Mouse (Mus musculus) olfactory bulb, adult 2 months (tissue): Measurements from ENCODE around the gene Pbxip1. TPM values are rescaled to one million over a fixed set of nuclear protein-coding genes. Genes with fewer than 3 reads are reported as not detected.

Experiments used
- H3K27ac ChIP-seq: fragments of 200-500 bp; 2 replicates; pipeline ENCODE4 v1.5.1; 2012; ENCODE audit warnings: low read depth, low read length; ENCODE audit not compliant: insufficient read depth
- H3K4me1 ChIP-seq: fragments of 200-500 bp; 2 replicates; pipeline ENCODE4 v1.6.1; 2012; ENCODE audit warnings: low read length; ENCODE audit not compliant: control insufficient read depth, insufficient read depth
- H3K4me3 ChIP-seq: fragments of 200-500 bp; 2 replicates; pipeline ENCODE4 v1.5.1; 2012; ENCODE audit warnings: mild to moderate bottlenecking, low read depth, low read length, moderate library complexity; ENCODE audit not compliant: insufficient read depth
- CTCF ChIP-seq: fragments of 200-500 bp; IDR thresholded peaks from 2 replicates; pipeline ENCODE4 v1.5.1; 2012; ENCODE audit warnings: low read depth, mild to moderate bottlenecking, low read length, moderate library complexity; ENCODE audit not compliant: insufficient read depth
- POLR2A ChIP-seq: fragments of 200-500 bp; IDR thresholded peaks from 2 replicates; pipeline ENCODE4 v1.6.1; 2012; ENCODE audit warnings: mild to moderate bottlenecking, low read depth, low read length, moderate library complexity; ENCODE audit not compliant: insufficient read depth
- WGBS: fragments of 180-500 bp; shearing (Covaris S2); methylation state at CpG from one replicate; pipeline ENCODE4 v1.1.7; 2018; 5-methylcytosine and 5-hydroxymethylcytosine counted together
- polyA plus RNA-seq: library from polyadenylated mRNA; stranded (reverse); fragments of >200 nt; gene quantifications from 2 replicates; pipeline ENCODE4 v1.2.4, GENCODE M21; 2012; ENCODE audit warnings: low replicate concordance; ENCODE audit not compliant: missing spikeins, insufficient read depth, insufficient read length

Gene Pbxip1
- polyA plus RNA-seq, 1 experiment: not detected

- Histone ChIP-seq H3K4me3 (no peak overlapping the region), H3K4me1 (peaks cover 13% of the 10 kb centered on the region; the same call in 1 of the 2 replicates), H3K27ac (no peak overlapping the region)
- 65% methylated on average over 20 of the region's 20 CpGs for WGBS
- no peak for TF ChIP-seq CTCF
- TF ChIP-seq POLR2A: no peak
Measured at GRCm38 (mm10) chr3:89486916-89487702, 50.6 kb downstream of the Pbxip1 start.

DNA sequence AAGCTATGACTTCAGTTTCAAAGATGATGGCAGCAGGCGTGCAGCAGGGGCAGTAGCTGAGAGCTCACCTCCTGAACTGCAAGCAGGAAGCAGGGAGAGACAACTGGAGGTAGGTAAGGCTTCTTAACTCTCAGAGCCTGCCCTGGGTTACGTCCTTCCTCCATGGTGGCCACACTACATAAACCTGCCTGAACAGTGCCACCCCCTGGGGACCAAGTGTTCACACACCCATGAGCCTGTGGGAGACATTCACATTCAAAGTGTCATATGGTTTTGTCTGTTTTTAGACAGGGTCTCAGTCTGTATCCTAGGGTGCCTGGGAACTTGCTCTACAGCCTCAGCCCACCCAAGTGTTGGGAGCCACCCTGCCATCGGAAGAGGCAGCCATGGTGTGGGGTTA lies 54.3 kb downstream of the Pbxip1 start:
- Histone ChIP-seq H3K27ac (no peak overlapping the region), H3K4me3 (no peak overlapping the region), H3K4me1 (peaks cover 8% of the 10 kb centered on the region; the same call in 1 of the 2 replicates)
- TF ChIP-seq POLR2A (no peak), CTCF (no peak)
- 94% methylated on average over 3 of the region's 3 CpGs for WGBS

DNA sequence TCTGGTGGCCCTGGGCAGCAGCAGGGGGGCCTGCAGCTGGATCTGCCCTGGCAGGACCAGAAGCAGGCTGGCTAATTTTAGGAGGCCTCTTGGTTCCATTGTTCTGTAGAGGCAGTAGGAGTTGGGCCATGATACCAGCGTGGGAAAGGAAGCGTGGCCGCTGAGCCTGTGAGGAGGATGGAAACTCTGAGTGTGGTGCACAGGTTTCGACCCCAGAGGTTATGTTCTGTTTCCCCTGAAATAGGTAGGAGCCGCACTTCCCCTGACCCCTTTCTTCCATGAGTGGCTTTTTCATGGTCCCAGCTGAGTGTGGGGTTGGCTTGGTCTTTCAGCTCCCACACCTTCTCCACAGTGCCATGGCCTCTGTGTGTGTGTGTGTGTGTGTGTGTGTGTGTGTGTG lies 55.1 kb downstream of the Pbxip1 start:
- peaks cover 8% of the 10 kb centered on the region; the same call in 1 of the 2 replicates for H3K4me1 ChIP-seq
- H3K27ac ChIP-seq: no peak overlapping the region
- WGBS: 88% methylated on average over 5 of the region's 5 CpGs
- no peak overlapping the region for H3K4me3 ChIP-seq
- TF ChIP-seq POLR2A: no peak
- no peak for TF ChIP-seq CTCF

DNA sequence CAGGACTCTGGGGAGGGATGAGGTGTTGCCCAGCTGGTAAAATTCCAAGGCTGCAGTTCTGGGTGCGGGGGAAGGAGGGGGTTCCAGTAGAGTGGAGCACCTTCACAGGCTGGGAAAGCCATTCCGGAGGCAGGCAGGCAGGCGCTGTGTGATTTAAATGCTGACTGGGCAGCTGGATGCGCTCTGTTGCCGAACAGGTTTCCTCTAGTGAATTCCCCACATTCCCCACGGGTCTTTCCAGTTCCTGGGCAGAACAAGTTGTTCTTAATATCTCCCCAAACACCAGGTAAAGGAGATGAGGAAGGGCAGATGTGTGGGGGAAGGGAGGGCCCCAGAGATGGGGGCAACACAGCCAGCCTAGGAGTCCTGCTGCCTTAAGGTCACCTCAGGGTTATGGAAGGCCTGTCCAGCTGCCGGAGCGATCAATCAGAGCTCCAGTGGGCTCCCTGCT lies 56.2 kb downstream of the Pbxip1 start:
- no peak overlapping the region for H3K27ac ChIP-seq
- no peak overlapping the region for H3K4me3 ChIP-seq
- 75% methylated on average over 8 of the region's 8 CpGs for WGBS
- H3K4me1 ChIP-seq: peaks cover 8% of the 10 kb centered on the region; the same call in 1 of the 2 replicates
- TF ChIP-seq POLR2A (no peak), CTCF (no peak)

DNA sequence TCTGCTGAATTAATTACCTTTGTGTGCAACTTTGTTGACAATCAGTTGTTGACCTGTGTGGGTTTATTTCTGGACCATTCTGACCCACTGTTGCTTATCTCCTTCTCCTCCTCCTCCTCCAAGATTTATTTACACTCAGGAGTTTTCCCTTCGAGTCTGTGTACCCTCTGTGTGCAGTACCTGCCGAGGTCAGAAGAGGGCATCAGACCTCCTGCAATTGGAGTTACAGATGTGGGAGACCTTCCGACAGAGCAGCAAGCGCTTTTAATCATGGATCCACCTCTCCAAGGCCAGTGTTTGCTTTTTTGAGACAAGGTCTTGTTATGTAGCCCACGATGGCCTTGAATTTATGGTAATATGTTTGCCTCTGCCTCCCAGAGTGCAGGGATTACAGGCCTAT lies 58.1 kb downstream of the Pbxip1 start:
- TF ChIP-seq POLR2A: no peak
- TF ChIP-seq CTCF: no peak
- 0 out of 2 replicates have a peak, but pooled peaks cover 1% of the 10 kb centered on the region for H3K4me1 ChIP-seq
- H3K4me3 ChIP-seq: no peak overlapping the region
- 88% methylated on average over 5 of the region's 5 CpGs for WGBS
- H3K27ac ChIP-seq: no peak overlapping the region

DNA sequence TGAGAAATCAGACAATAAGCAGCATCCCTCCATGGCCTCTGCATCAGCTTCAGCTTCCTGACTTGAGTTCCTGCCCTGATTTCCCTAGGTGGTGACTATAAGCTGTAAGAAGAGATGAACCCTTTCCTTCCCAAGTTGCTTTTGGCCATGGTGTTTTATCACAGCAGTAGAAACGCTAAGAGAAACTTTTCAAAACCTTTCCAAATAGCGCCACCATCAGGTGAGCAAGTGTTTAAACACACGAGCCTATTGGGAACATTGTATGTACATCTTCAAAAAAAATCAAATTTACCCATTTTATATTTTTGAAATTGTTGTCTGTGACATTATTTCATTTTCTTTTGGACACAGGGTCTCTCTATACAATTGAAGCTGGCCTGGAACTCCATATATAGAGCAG lies 59.9 kb downstream of the Pbxip1 start:
- Histone ChIP-seq H3K27ac (no peak overlapping the region), H3K4me3 (no peak overlapping the region), H3K4me1 (no peaks in the 10 kb centered on the region)
- TF ChIP-seq CTCF: no peak
- no peak for TF ChIP-seq POLR2A
- WGBS: 73% methylated on average over 3 of the region's 3 CpGs

DNA sequence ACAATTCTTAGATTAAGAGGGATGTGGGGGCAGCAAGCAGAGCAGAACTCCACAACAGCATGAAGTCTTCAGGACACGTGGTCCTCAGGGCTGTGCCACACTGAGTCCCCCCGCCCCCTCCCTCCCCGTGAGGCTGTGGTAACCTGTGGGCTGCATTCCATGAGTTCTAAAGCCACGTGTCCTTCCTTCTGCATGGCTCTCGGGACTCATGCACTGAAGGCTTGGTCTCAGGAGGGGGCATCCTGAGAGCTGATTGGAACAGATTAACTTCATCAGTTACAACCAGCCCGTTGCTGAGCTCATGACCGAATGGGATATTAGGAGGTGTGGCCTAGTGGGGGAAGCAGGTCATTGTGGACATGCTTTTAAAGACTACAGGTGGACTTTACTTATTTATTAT lies 63.2 kb downstream of the Pbxip1 start:
- WGBS: 42% methylated on average over 7 of the region's 7 CpGs
- TF ChIP-seq CTCF (no peak), POLR2A (no peak)
- no peak overlapping the region for H3K27ac ChIP-seq
- no peak overlapping the region for H3K4me3 ChIP-seq
- H3K4me1 ChIP-seq: no peaks in the 10 kb centered on the region

Other genes with a start within 250 kb of the Pbxip1 start
- not detected in 2 replicates for gene Gba, start 233.8 kb upstream of the Pbxip1 start, polyA plus RNA-seq
- not detected in 2 replicates for gene Thbs3, start 221.5 kb upstream of the Pbxip1 start, polyA plus RNA-seq
- gene Mtx1, start 209.6 kb upstream of the Pbxip1 start, polyA plus RNA-seq: not detected in 2 replicates
- gene Muc1, start 207.6 kb upstream of the Pbxip1 start, polyA plus RNA-seq: not detected in 2 replicates
- not detected in 2 replicates for gene Krtcap2, start 190.7 kb upstream of the Pbxip1 start, polyA plus RNA-seq
- gene Trim46, start 190.4 kb upstream of the Pbxip1 start, polyA plus RNA-seq: not detected in 2 replicates
- not detected in 2 replicates for gene Dpm3, start 177.3 kb upstream of the Pbxip1 start, polyA plus RNA-seq
- not detected in 2 replicates for gene Slc50a1, start 166.1 kb upstream of the Pbxip1 start, polyA plus RNA-seq
- gene Efna1, start 155.6 kb upstream of the Pbxip1 start, polyA plus RNA-seq: not detected in 2 replicates
- gene Efna3, start 113.7 kb upstream of the Pbxip1 start, polyA plus RNA-seq: not detected in 2 replicates
- not detected in 2 replicates for gene Efna4, start 98.7 kb upstream of the Pbxip1 start, polyA plus RNA-seq
- not detected in 2 replicates for gene Adam15, start 86.7 kb upstream of the Pbxip1 start, polyA plus RNA-seq
- not detected in 2 replicates for gene Dcst2, start 74.7 kb upstream of the Pbxip1 start, polyA plus RNA-seq
- not detected in 2 replicates for gene Dcst1, start 71.5 kb upstream of the Pbxip1 start, polyA plus RNA-seq
- gene Zbtb7b, start 41.9 kb upstream of the Pbxip1 start, polyA plus RNA-seq: not detected in 2 replicates
- not detected in 2 replicates for gene Lenep, start 33.9 kb upstream of the Pbxip1 start, polyA plus RNA-seq
- not detected in 2 replicates for gene Flad1, start 24.8 kb upstream of the Pbxip1 start, polyA plus RNA-seq
- gene Cks1b, start 18.3 kb upstream of the Pbxip1 start, polyA plus RNA-seq: not detected in 2 replicates
- not detected in 2 replicates for gene Shc1, start 18.3 kb upstream of the Pbxip1 start, polyA plus RNA-seq
- gene Pygo2, start 6.5 kb upstream of the Pbxip1 start, polyA plus RNA-seq: not detected in 2 replicates
- not detected in 2 replicates for gene Pmvk, start 17.8 kb downstream of the Pbxip1 start, polyA plus RNA-seq
- not detected in 2 replicates for gene Kcnn3, start 83.5 kb downstream of the Pbxip1 start, polyA plus RNA-seq